Mouse (Mus musculus): ENCODE results near the gene Sin3b. TPM values are rescaled to one million over a fixed set of nuclear protein-coding genes. Genes with fewer than 3 reads are reported as not detected.

Sin3b gene
- polyA plus RNA-seq, 1 experiment, result 394 TPM

DNA sequence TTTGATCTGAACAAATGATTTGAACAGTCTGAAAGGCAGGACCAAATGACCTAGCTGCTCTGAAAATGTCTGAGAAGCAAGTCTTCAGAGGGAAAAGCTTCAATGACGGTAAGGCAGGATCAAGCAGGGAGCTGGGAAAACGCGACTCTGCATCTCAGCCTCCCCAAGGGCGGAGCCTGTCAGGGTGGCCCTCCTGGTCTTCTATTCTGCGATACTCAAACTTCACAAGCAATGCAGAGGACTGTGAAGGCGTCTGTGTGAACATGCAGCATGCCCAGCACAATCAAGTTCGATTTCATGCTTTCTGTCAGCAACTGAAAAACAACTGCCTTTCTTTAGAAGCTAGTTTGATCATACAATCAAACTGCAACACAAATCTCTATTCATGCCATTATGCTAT lies 43.7 kb downstream of the Sin3b start:
- TF ChIP-seq CTCF (IDR thresholded peaks at IDR 0.05; ENCODE audit: borderline replicate concordance, control insufficient read depth, extremely low read depth, insufficient read depth, low read length, poor library complexity) (no peak), POLR2A (IDR thresholded peaks at IDR 0.05; ENCODE audit: control insufficient read depth, extremely low read depth, insufficient read depth, low read length, poor library complexity) (no peak)
- Histone ChIP-seq H3K27me3 (ENCODE audit: control insufficient read depth, insufficient read depth, low read length) (no peaks in the 10 kb centered on the region), H3K27ac (ENCODE audit: control insufficient read depth, insufficient read depth, low read length) (no peak overlapping the region), H3K36me3 (ENCODE audit: control insufficient read depth, insufficient read depth, low read length) (no peaks in the 10 kb centered on the region), H3K4me3 (ENCODE audit: control insufficient read depth, insufficient read depth, low read length) (no peak overlapping the region), H3K4me1 (replicated peaks; ENCODE audit: control insufficient read depth, insufficient read depth, low read length) (peaks cover 11% of the 10 kb centered on the region)
- WGBS, result 87% methylated on average over 7 of the region's 7 CpGs
- no peak for DNase-seq

DNA sequence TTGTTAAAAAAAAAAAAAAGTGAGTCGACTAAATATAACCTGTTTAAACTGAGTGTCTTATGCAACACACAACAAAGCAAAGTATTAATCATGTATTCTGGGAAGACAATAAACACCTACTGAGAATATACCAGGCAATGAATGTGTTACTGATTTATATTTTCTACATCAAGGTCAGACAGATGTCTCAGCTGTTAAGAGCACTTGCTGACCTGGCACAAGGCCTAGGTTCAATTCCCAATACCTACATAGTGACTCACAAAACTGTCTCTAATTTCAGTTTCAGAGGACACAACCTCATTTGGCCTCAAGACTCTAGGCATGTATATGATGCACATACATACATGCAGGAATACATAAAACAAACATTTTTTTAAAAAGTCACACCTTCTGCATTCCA lies 54.7 kb downstream of the Sin3b start:
- no peaks in the 10 kb centered on the region for H3K36me3 ChIP-seq (ENCODE audit: control insufficient read depth, insufficient read depth, low read length)
- H3K4me1 ChIP-seq (replicated peaks; ENCODE audit: control insufficient read depth, insufficient read depth, low read length), result no peaks in the 10 kb centered on the region
- no peak for DNase-seq
- WGBS, result 98% methylated on average over 1 of the region's 1 CpGs
- H3K27me3 ChIP-seq (ENCODE audit: control insufficient read depth, insufficient read depth, low read length), result no peaks in the 10 kb centered on the region
- TF ChIP-seq POLR2A (IDR thresholded peaks at IDR 0.05; ENCODE audit: control insufficient read depth, extremely low read depth, insufficient read depth, low read length, poor library complexity) (no peak), CTCF (IDR thresholded peaks at IDR 0.05; ENCODE audit: borderline replicate concordance, control insufficient read depth, extremely low read depth, insufficient read depth, low read length, poor library complexity) (no peak)
- H3K4me3 ChIP-seq (ENCODE audit: control insufficient read depth, insufficient read depth, low read length), result no peak overlapping the region
- H3K27ac ChIP-seq (ENCODE audit: control insufficient read depth, insufficient read depth, low read length), result no peak overlapping the region

DNA sequence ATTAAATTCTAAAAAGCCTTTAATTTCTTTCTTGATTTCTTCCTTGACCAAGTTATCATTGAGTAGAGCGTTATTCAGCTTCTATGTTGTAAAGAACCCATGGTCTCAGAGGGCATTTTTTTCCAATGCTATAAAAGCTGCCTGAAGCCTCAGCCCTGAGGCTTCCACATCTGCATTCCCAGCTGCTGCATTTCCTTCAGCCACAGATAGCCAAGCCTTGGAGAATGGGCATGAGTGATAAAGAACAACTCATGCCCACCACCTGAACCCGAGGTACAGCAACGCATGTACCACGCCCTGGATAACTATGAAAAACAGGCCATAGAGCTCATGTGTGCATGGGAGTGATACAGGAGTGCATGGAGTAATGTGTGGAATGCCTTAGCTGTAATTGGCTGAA lies 57.6 kb downstream of the Sin3b start:
- no peak overlapping the region for H3K27ac ChIP-seq (ENCODE audit: control insufficient read depth, insufficient read depth, low read length)
- H3K4me1 ChIP-seq (replicated peaks; ENCODE audit: control insufficient read depth, insufficient read depth, low read length), result no peaks in the 10 kb centered on the region
- TF ChIP-seq CTCF (IDR thresholded peaks at IDR 0.05; ENCODE audit: borderline replicate concordance, control insufficient read depth, extremely low read depth, insufficient read depth, low read length, poor library complexity) (no peak), POLR2A (IDR thresholded peaks at IDR 0.05; ENCODE audit: control insufficient read depth, extremely low read depth, insufficient read depth, low read length, poor library complexity) (no peak)
- H3K36me3 ChIP-seq (ENCODE audit: control insufficient read depth, insufficient read depth, low read length), result no peaks in the 10 kb centered on the region
- WGBS, result 98% methylated on average over 4 of the region's 4 CpGs
- DNase-seq, result no peak
- H3K4me3 ChIP-seq (ENCODE audit: control insufficient read depth, insufficient read depth, low read length), result no peak overlapping the region
- no peaks in the 10 kb centered on the region for H3K27me3 ChIP-seq (ENCODE audit: control insufficient read depth, insufficient read depth, low read length)

DNA sequence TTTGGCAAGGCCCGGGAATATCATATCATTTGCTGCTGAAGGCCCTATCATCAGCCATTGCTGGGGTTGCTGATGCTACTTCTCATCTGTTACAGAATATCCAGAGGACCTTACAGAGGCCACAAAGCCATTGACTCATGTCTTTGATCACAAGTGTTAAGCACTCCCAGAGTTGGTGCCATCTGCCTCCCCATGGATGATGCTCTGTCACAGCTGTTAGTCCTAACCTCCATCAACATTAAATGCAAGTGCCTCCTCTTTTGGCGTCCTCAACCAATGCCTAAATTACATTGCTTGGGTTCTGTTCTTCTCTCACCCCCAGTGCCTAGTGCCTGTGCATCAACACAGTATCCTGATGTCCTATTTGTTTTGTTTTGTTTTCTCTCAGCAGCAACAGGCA lies 78.5 kb downstream of the Sin3b start:
- TF ChIP-seq POLR2A (IDR thresholded peaks at IDR 0.05; ENCODE audit: control insufficient read depth, extremely low read depth, insufficient read depth, low read length, poor library complexity) (no peak), CTCF (IDR thresholded peaks at IDR 0.05; ENCODE audit: borderline replicate concordance, control insufficient read depth, extremely low read depth, insufficient read depth, low read length, poor library complexity) (no peak)
- 91% methylated on average over 2 of the region's 2 CpGs for WGBS
- Histone ChIP-seq H3K4me1 (replicated peaks; ENCODE audit: control insufficient read depth, insufficient read depth, low read length) (no peaks in the 10 kb centered on the region), H3K36me3 (ENCODE audit: control insufficient read depth, insufficient read depth, low read length) (no peaks in the 10 kb centered on the region), H3K27ac (ENCODE audit: control insufficient read depth, insufficient read depth, low read length) (no peak overlapping the region), H3K4me3 (ENCODE audit: control insufficient read depth, insufficient read depth, low read length) (no peak overlapping the region), H3K27me3 (ENCODE audit: control insufficient read depth, insufficient read depth, low read length) (no peaks in the 10 kb centered on the region)
- no peak for DNase-seq

Other genes with a start within 250 kb of the Sin3b start
- 146 and 176 TPM in 2 replicates for gene Cherp, start 248.1 kb upstream of the Sin3b start, polyA plus RNA-seq (2012; rRNA removed)
- 121 and 145 TPM in 2 replicates for gene Slc35e1, start 230.7 kb upstream of the Sin3b start, polyA plus RNA-seq (2012; rRNA removed)
- 26.3 and 32.1 TPM in 2 replicates for gene Med26, start 175.0 kb upstream of the Sin3b start, polyA plus RNA-seq (2012; rRNA removed)
- gene Smim7, start 152.2 kb upstream of the Sin3b start, polyA plus RNA-seq (2012; rRNA removed), result 66.4 and 79.2 TPM in 2 replicates
- gene Tmem38a, start 151.2 kb upstream of the Sin3b start, polyA plus RNA-seq (2012; rRNA removed), result 23.2 and 56.1 TPM in 2 replicates
- 25.2 and 30.3 TPM in 2 replicates for gene Nwd1, start 76.6 kb upstream of the Sin3b start, polyA plus RNA-seq (2012; rRNA removed)
- gene F2rl3, start 38.6 kb downstream of the Sin3b start, polyA plus RNA-seq (2012; rRNA removed), result 18.8 and 24.9 TPM in 2 replicates